Mouse (Mus musculus): Measurements from ENCODE around the gene Mcm2.
A peak's percentile ranks its signal among the peaks of the same experiment; 100 is the strongest.

GRCm38 (mm10) chr6:88855636-88856035 is 42.9 kb downstream of the Mcm2 start:
- peak; percentile 69; the same call in 1 of the 2 replicates for TF ChIP-seq CTCF (IDR thresholded peaks at IDR 0.05; ENCODE audit: borderline replicate concordance, extremely low read depth, insufficient read depth, insufficient read length)
- TF ChIP-seq POLR2A (IDR thresholded peaks at IDR 0.05; ENCODE audit: borderline replicate concordance, extremely low read depth, insufficient read depth, insufficient read length, poor library complexity, severe bottlenecking): no peak

Measured in brain, embryonic 14.5 days (tissue).